Mouse (Mus musculus): ENCODE data around the gene Nhsl1.
A peak's percentile ranks its signal among the peaks of the same experiment; 100 is the strongest.

GRCm38 (mm10) chr10:18453380-18453779, 134.6 kb downstream of the Nhsl1 start:
- no peak for TF ChIP-seq USF1 (IDR thresholded peaks at IDR 0.05; ENCODE audit: low read depth)
- TF ChIP-seq CTCF (IDR thresholded peaks at IDR 0.05; ENCODE audit: control insufficient read depth, insufficient read depth, insufficient read length), result peak; percentile 85
- TF ChIP-seq MAX (IDR thresholded peaks at IDR 0.05), result no peak
- TF ChIP-seq MYOG (IDR thresholded peaks at IDR 0.05; ENCODE audit: control insufficient read depth, extremely low read depth, insufficient read length), result no peak
- no peak for TF ChIP-seq CEBPB (IDR thresholded peaks at IDR 0.05; ENCODE audit: low read depth)

Measured in C2C12 (cell line).